Mouse (Mus musculus) bone marrow, adult 2 months (tissue): ENCODE results near the gene Foxo3.

Experiments used
- CTCF ChIP-seq: fragments of 200-500 bp; IDR thresholded peaks from 2 replicates; pipeline ENCODE4 v1.5.1; 2011; ENCODE audit warnings: low read length, control low read depth; ENCODE audit not compliant: control insufficient read depth, insufficient read depth
- POLR2A ChIP-seq: fragments of 200-500 bp; IDR thresholded peaks from 2 replicates; pipeline ENCODE4 v1.6.1; 2011; ENCODE audit warnings: low read depth, mild to moderate bottlenecking, control low read depth, low read length, borderline replicate concordance; ENCODE audit not compliant: control insufficient read depth

DNA sequence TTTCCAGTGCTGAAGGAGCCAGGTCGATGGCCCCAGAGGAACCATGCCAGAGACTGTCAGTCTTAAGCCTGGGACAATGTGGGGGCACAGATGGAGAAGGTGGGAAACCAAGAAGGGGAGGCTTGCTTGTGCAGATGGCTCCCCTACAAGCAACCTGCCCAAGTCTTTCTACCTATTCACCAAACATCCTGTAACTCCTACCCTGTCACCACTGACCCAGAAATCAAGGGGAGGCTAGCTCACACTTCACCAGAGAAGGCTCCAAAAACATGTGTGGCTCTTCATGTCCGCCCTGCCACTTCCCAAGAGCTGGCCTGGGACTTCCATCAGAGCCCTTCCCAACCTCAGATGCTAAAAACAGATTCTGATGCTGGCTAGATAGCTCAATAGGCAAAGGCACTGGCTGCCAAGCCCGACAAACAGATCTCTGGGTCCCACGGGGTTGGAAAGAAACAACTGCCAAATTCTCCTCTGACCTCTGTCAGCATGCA is 48.8 kb downstream of the Foxo3 start:
- no peak for TF ChIP-seq CTCF
- TF ChIP-seq POLR2A, result no peak
